Mouse (Mus musculus): ENCODE data around the gene Lcn9.

GRCm38 (mm10) chr2:25779076-25779475 is 43.9 kb upstream of the Lcn9 start:
- TF ChIP-seq GATA1 (IDR thresholded peaks at IDR 0.05; ENCODE audit: borderline replicate concordance, low read length) = no peak
- no peak for TF ChIP-seq FLI1 (IDR thresholded peaks at IDR 0.05; ENCODE audit: low read length)
